Mouse (Mus musculus) brain, embryonic 14.5 days (tissue): ENCODE results near the gene Sdk1.

ENCODE experiments used
- CTCF ChIP-seq: fragments of 200-500 bp; IDR thresholded peaks from 2 replicates; pipeline ENCODE4 v1.5.1; 2012; ENCODE audit warnings: inconsistent platforms, mild to moderate bottlenecking, moderate library complexity, borderline replicate concordance; ENCODE audit not compliant: insufficient read depth, insufficient read length; ENCODE audit errors: extremely low read depth
- POLR2A ChIP-seq: fragments of 200-500 bp; IDR thresholded peaks from 2 replicates; pipeline ENCODE4 v1.6.1; 2012; ENCODE audit warnings: mild to moderate bottlenecking, inconsistent platforms, borderline replicate concordance; ENCODE audit not compliant: poor library complexity, insufficient read depth, insufficient read length, severe bottlenecking; ENCODE audit errors: extremely low read depth

DNA sequence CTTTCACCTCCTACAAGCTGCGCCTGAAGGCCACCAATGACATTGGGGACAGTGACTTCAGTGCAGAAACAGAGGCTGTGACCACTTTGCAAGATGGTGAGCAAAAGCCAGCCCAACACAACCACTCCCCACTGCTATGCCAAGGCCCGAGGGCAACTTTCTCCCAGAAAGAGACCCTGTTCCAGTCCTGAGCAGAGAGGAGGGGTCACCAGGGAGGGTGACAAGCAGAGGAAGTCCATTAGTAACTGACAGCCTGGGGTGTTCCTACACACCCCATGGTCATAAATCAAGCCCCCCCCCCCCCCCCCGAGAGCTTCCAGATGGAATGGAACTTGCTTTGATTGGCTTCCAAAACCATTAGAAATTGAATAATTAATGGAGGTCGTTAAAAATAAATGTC is 886.5 kb downstream of the Sdk1 start:
- no peak for TF ChIP-seq CTCF
- no peak for TF ChIP-seq POLR2A
